9 mouse cellular contexts compared by ENCODE assay signal in the genomic region with DNA sequence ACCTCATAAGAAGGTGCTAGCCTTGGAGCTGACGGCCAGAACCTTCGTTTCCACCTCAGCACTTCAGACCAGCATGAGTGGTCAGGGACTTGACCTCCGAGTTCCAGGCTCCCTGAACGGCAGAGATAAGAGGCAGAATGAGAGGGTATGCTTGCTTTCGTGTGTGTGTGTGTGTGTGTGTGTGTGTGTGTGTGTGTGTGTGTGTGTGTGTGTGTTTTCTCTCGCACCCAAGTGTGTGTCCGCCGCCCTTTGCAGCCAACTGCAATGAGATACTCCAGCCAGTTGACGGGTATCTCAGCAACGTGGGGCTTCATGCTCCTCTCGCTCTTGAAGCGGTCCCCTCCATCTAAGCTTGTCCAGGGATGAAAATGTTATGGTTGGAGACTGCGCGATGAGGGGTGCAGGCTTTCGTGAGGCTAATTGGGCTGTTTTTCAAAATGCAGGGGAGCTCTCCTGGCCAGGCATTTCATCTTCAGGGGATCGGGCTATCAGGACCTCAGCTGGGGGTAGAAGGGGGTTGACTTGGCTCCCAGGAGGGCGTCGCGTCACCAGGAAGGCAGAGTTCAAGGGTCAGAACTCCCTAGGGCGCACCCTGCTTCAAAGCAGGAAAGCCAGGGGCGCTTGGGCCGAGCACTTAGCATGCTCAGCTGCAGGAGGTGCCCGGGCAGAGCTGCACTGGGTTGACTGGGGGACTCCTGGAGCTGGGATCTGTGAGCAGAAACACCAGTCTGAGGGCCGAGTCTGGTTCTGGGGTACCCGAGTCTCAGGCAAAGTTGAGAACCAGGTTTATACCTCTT. TPM values are rescaled to one million over a fixed set of nuclear protein-coding genes. Genes with fewer than 3 reads are reported as not detected.
DNase-seq lines count a peak whose midpoint lies in the region; ATAC-seq lines count a peak whose summit lies in the region.
"Had no signal": no experiment of that assay in that cellular context is flagged by ENCODE, and none has a peak within 500 bp of the region (broad histone marks: within the 10 kb centered on the region; RNA-seq: fewer than 3 reads in every experiment).

No protein-coding gene starts in this region.

- ATAC-seq in heart, embryonic 13.5 days (ENCODE audit: extremely low read depth, insufficient number of reproducible peaks, low FRiP score, low TSS enrichment) = no peak

- 3% methylated on average over 25 of the region's 25 CpGs for WGBS in heart, embryonic 13.5 days
- 2% methylated on average over 25 of the region's 25 CpGs for WGBS in hindbrain, embryonic 10.5 days

- no peak for DNase-seq in heart, postnatal 25 days (ENCODE audit: low spot score)
- DNase-seq in cerebellum, adult 9-10 months = peak; percentile 60
- peak; percentile 19 for DNase-seq in hindbrain, embryonic 10.5 days (ENCODE audit: low spot score)
- peak; percentile 10 to 12 for DNase-seq in left cerebral cortex, postnatal 14 days (ENCODE audit: low spot score in 2 of 2)
- peak; percentile 49 for DNase-seq in neural tube, embryonic 10.5 days (ENCODE audit: extremely low spot score, low spot score)
- no peak for DNase-seq in urinary bladder, postnatal 4 days (ENCODE audit: low spot score in 2 of 2)
- no peak for DNase-seq in thymus, postnatal 0 days (ENCODE audit: low spot score)

- H3K4me2 ChIP-seq in heart, embryonic 13.5 days = peak overlapping the region; percentile 100

- peak overlapping the region; percentile 80 for H3K9ac ChIP-seq in heart, embryonic 13.5 days

- peak overlapping the region; percentile 71 for H3K4me3 ChIP-seq in heart, embryonic 13.5 days
- peak overlapping the region; percentile 71 for H3K4me3 ChIP-seq in hindbrain, embryonic 10.5 days

- no peaks in the 10 kb centered on the region for H3K36me3 ChIP-seq in heart, embryonic 13.5 days
- H3K36me3 ChIP-seq in hindbrain, embryonic 10.5 days = no peaks in the 10 kb centered on the region

- no peaks in the 10 kb centered on the region for H3K9me3 ChIP-seq in heart, embryonic 13.5 days
- H3K9me3 ChIP-seq in hindbrain, embryonic 10.5 days = no peaks in the 10 kb centered on the region

- peaks cover 55% of the 10 kb centered on the region for H3K27me3 ChIP-seq in heart, embryonic 13.5 days (replicated peaks)
- H3K27me3 ChIP-seq in hindbrain, embryonic 10.5 days (ENCODE audit: insufficient read depth, poor library complexity, severe bottlenecking) = peaks cover 66% of the 10 kb centered on the region

- H3K4me1 ChIP-seq in heart, embryonic 13.5 days = peaks cover 14% of the 10 kb centered on the region
- H3K4me1 ChIP-seq in hindbrain, embryonic 10.5 days (replicated peaks) = peaks cover 26% of the 10 kb centered on the region

- H3K27ac ChIP-seq in heart, embryonic 13.5 days (replicated peaks) = no peak overlapping the region
- H3K27ac ChIP-seq in hindbrain, embryonic 10.5 days = no peak overlapping the region

- intact Hi-C loops in heart, postnatal 25 days (cut with DNase I) = no loop called here
- intact Hi-C loops in left cerebral cortex, postnatal 14 days (cut with DNase I) = no loop called here

RNA-seq across cellular contexts. Expression of a gene that starts 1.5 kb away (rescaled TPM):
- polyA plus RNA-seq in heart, embryonic 13.5 days (2015; fragmentation: Nextera tagmentation; extraction: Ambion mirVana) = 98.4 and 102 TPM in 2 replicates
- 10 to 100 TPM; 14.7 to 15.5 TPM for total RNA-seq in heart, postnatal 25 days (2021)
- polyA plus RNA-seq in hindbrain, embryonic 10.5 days (2016; fragmentation: Nextera tagmentation; extraction: Ambion mirVana) = 59.2 and 64.2 TPM in 2 replicates
- 100 to 1,000 TPM; 183 to 191 TPM for total RNA-seq in left cerebral cortex, postnatal 14 days (2021)
- 32.2 and 42.2 TPM in 2 replicates for polyA plus RNA-seq in thymus, postnatal 0 days (2015; fragmentation: Nextera tagmentation; extraction: Ambion mirVana)
- total RNA-seq: MEL had no signal

Comparison
In these comparisons a context has a peak if more than half of its experiments do, and no peak if none do; other contexts are left out.
1. DNase-seq: peak in cerebellum, adult 9-10 months (single experiment), hindbrain, embryonic 10.5 days (single experiment), left cerebral cortex, postnatal 14 days (2 of 2) and neural tube, embryonic 10.5 days (single experiment); none in heart, postnatal 25 days (single experiment), urinary bladder, postnatal 4 days (0 of 2) and thymus, postnatal 0 days (single experiment).